In the genomic region with DNA sequence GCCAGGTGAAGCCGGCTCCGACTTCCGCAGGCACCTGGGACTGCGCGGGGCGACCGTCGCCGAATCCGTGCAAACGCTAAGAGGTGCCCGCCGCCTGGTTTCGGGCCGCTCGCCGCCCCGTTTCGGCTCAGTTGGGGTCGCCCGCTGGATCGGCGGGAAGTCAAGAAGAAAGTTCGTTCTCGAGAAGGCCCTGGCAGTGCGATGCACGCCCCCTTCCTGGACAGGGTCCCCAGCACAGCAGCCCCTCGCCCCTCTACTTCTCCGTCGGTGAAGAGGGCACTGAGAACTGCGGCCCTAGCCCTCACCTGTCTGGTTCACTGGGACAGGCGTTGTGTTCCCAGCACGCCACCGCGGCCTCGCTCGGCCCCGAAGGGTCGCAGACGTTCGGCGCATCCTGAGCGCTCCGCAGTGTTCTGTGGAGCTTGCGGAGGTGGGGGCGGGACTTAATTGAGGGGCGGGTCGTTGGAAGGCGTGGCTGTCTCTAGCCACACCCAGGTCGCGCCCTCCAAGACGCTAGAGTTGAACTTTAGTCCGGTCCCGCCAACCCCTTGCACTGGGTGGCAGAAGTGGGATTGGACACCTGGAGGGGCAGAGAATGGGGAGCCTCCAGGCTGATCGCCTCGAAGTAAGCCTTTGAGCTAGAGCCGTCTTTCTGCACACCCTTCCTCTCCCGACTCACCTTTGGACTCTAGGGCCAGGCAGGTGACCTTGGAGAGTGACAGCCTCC, we compare ENCODE assay signal across 8 mouse cellular contexts. TPM values are rescaled to one million over a fixed set of nuclear protein-coding genes. Genes with fewer than 3 reads are reported as not detected.
A peak's percentile ranks its signal among the peaks of the same experiment; 100 is the strongest.
DNase-seq lines count a peak whose midpoint lies in the region; ATAC-seq lines count a peak whose summit lies in the region.

No protein-coding gene starts in this region.

- H3K27ac ChIP-seq in forebrain, embryonic 13.5 days: no peak overlapping the region

- peak; percentile 57; the same call in 1 of the 2 replicates for ATAC-seq in forebrain, embryonic 13.5 days

- no peaks in the 10 kb centered on the region for H3K36me3 ChIP-seq in forebrain, embryonic 13.5 days (ENCODE audit: poor library complexity, severe bottlenecking)

- H3K4me1 ChIP-seq in forebrain, embryonic 13.5 days: peaks cover 12% of the 10 kb centered on the region

- peak overlapping the region; percentile 36 for H3K4me3 ChIP-seq in forebrain, embryonic 13.5 days

- H3K9me3 ChIP-seq in forebrain, embryonic 13.5 days (replicated peaks): no peaks in the 10 kb centered on the region

- DNase-seq in right cerebral cortex, postnatal 4 days: peak; percentile 14
- no peak for DNase-seq in right cerebral cortex, postnatal 36 days (ENCODE audit: low spot score in 2 of 2)
- DNase-seq in kidney, adult 9 months: peak; percentile 88
- DNase-seq in lung, postnatal 36 days: peak; percentile 35
- peak; percentile 40 for DNase-seq in retina, postnatal 7 days (ENCODE audit: low read depth, low spot score)
- no peak for DNase-seq in frontal cortex, adult 2 months (ENCODE audit: extremely low spot score in 1 of 2, low spot score in 1 of 2)
- no peak for DNase-seq in frontal cortex, postnatal 36 days (ENCODE audit: low spot score in 2 of 2)

- H3K27me3 ChIP-seq in forebrain, embryonic 13.5 days: peaks cover 38% of the 10 kb centered on the region

- H3K4me2 ChIP-seq in forebrain, embryonic 13.5 days: peak overlapping the region; percentile 67

- peak overlapping the region; percentile 51; the same call in 1 of the 2 replicates for H3K9ac ChIP-seq in forebrain, embryonic 13.5 days

- 1% methylated on average over 58 of the region's 58 CpGs for WGBS in forebrain, embryonic 13.5 days

RNA-seq across cellular contexts. Expression of a gene that starts 0.6 kb away (rescaled TPM):
- polyA plus RNA-seq in forebrain, embryonic 13.5 days (2015; fragmentation: Nextera tagmentation; extraction: Ambion mirVana): 0.37 and 0.66 TPM in 2 replicates
- polyA plus RNA-seq in frontal cortex, adult 2 months (2012; rRNA removed): 2.4 and 3.2 TPM in 2 replicates

RNA-seq across cellular contexts. Expression of a gene that starts 32.1 kb away (rescaled TPM):
- polyA plus RNA-seq in forebrain, embryonic 13.5 days (2015; fragmentation: Nextera tagmentation; extraction: Ambion mirVana): 12.0 and 16.1 TPM in 2 replicates
- 30.4 and 33.8 TPM in 2 replicates for polyA plus RNA-seq in frontal cortex, adult 2 months (2012; rRNA removed)

Comparison
In these comparisons a context has a peak if more than half of its experiments do, and no peak if none do; other contexts are left out.
1. DNase-seq: peak in right cerebral cortex, postnatal 4 days (single experiment), kidney, adult 9 months (single experiment), lung, postnatal 36 days (single experiment) and retina, postnatal 7 days (single experiment); none in right cerebral cortex, postnatal 36 days (0 of 2), frontal cortex, adult 2 months (0 of 2) and frontal cortex, postnatal 36 days (0 of 2).